Mouse (Mus musculus) layer of hippocampus, adult 9-10 months (tissue): ENCODE results near the gene 0610009B22Rik.

Source experiments
- DNase-seq: peaks from one replicate; pipeline ENCODE4 v3.0.0; 2022; ENCODE audit warnings: low spot score

The 0610009B22Rik gene

DNA sequence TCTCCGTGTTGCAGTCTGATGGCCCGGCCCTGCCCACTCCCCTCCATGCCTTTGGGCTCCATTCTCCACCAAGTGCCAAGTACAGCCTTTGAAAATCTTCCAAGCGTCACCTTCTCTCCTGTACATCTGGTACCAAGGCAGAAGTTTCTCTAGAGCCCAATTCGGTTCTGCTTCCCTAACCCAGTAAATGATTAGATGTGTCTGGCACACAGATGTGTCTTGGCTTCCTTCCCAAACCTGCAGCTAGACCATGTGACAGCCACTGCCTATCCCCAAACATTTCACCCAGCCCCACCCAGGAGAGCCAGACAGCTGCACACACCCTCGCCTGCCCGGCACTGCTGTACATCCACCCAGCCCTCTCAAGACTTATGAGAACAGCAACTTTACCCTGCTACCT, 30.0 kb downstream of the 0610009B22Rik start:
- no peak for DNase-seq

DNA sequence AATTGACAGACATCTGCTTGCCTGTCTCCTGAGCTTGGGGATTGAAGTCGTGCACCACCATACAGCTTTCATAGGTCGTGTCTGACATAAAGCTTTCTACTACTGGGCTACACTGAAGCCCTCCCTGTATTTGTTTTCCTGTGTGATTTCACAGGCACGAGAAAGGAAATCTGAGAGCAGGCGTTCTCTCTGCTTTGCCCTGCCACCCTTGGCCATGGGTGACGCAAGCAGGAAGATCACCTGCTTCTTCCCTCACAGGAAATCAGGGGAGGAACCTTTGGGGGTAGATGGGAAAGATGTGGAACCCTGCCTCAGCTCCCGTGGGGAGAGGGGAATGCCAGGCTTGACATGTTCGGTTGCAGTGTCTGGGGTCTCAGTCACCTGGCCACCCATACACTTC, 30.4 kb downstream of the 0610009B22Rik start:
- no peak for DNase-seq

DNA sequence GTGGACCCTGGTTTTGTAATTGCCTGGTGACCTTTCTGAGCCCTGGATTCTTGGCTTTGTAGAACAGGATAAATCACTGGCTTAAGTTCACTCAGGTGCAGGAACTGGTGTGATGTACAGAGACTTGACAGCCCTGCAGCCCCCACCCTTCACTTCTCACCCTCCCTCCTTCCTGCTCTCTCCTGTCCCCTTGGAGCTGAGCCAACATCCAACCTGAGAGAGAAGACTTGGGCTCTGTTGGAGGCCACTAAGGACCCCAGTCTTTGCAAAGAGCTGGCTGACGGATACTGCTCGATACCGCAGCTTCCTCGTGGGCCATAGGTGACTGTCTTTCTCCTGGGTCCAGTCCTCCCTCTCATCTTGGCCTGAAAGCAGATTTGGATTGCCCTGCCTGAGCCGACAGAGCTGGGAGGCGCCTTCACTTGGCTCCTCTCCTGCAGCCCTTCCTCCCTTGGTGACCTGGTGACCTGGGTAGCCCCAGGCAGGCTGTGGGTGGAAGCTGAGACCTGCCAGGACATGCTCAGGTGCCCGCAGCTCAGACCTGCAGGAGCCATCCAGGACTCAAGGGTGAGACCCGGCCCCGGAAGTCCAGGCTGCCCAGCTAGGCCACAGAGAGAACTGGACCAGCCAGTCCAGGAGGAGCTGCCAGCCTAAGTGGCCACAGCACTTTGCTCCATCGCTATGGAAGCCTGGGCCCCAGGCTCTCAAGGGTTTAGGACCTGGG, 31.7 kb downstream of the 0610009B22Rik start:
- no peak for DNase-seq

DNA sequence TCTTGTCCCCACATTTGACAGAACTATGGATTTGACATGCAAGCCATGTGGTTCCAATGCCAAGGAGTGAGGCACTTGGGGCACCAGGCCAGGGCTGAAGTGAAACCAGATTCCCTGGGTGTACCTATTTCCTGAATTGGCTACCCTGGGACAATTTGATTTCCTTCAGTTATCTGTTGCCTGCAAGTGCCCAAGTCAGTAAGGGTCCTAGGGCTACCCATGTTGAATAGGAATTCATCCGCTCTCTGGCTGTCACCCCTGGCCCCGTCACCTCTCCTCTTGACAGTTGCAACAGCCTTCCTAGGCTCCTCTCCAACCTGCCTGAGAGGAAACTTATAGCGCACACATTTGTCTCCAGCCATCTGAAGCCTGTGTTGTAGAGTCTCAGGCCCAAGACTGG, 33.8 kb downstream of the 0610009B22Rik start:
- DNase-seq = no peak

DNA sequence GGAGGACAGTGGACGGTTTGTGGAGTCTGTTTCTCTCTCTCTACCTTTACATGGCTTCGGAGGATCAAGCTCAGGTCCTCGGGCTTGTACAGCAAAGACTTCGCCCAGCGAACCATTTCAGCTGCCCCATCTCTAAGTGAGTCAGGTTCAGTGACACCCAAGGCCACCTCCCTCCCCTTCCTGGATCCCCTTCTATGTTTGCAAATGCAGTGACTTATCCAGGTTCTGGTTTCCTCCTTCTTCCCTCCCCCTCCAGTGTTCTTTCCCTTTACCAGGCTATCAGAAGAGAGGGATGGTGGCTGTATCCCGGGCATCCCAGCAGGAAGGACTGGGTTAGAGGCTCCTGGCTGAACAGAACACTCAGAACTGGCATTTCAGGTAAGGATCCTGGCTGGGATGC, 34.9 kb downstream of the 0610009B22Rik start:
- DNase-seq = no peak

DNA sequence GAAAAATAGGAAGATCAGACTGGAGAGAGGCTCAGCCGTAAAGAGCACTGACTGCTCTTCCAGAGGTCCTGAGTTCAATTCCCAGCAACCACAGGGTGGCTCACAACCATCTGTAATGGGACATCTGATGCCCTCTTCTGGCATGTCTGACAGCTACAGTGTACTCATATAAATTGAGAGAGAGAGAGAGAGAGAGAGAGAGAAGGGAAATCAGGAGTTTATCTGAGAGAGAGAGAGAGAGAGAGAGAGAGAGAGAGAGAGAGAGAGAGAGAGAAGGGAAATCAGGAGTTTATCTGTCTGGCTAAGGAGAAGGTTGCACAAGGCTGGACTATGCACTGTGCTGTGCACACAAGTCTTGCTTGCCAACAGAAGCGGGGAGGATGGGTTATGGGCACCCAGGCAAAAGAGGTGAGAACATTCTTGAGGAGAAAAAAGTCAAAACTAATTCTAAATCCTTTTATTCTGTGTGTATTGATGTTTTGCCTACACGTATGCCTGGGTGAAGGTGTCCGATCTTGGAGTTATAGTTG, 35.7 kb downstream of the 0610009B22Rik start:
- DNase-seq = no peak

GRCm38 (mm10) chr11:51650691-51651515, 37.8 kb downstream of the 0610009B22Rik start, which contains the start of the genes N4bp3 and D930048N14Rik:
Gene N4bp3, minus strand, starts transcription at chr11:51650842.
Gene D930048N14Rik, plus strand, starts transcription at chr11:51650954.
- DNase-seq = no peak

- no peak for DNase-seq
Observed at GRCm38 (mm10) chr11:51650261-51650660, 38.4 kb downstream of the 0610009B22Rik start.

DNA sequence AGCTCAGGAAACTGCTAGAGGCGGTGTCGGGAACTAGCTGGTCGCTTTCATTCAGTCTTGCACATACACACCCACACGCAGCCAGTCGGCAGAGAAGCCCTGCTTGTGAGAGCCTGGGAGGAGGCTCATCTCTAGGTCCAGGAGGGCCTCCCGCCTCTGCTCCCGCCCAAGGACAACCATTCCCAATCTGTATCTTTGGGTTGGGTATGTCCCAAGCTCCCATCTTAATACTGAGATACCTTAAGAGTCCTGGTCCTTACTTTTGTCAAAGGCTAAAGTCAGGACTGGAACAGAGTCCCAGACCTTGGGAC, 38.8 kb downstream of the 0610009B22Rik start:
- no peak for DNase-seq

GRCm38 (mm10) chr11:51649111-51649888, 39.4 kb downstream of the 0610009B22Rik start:
- no peak for DNase-seq

DNA sequence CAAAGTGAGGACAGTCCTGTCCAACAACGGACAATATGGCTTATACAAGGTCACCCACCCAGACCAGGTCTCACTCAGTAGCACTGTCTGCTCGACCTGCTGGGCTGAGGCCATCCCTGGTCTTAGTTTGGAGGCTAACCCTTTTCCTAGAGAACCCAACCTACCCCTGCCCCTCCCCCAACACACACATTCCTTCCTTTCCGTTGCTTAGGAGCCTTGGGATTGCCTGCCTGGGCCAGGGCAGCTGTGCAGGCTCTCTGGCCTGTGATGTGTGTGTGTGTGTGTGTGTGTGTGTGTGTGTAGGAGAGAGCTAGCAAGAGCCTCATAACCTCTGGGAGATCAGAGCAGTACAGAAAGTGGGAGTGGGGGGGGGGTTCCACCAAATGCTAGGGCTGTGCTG, 40.1 kb downstream of the 0610009B22Rik start:
- DNase-seq = no peak

DNA sequence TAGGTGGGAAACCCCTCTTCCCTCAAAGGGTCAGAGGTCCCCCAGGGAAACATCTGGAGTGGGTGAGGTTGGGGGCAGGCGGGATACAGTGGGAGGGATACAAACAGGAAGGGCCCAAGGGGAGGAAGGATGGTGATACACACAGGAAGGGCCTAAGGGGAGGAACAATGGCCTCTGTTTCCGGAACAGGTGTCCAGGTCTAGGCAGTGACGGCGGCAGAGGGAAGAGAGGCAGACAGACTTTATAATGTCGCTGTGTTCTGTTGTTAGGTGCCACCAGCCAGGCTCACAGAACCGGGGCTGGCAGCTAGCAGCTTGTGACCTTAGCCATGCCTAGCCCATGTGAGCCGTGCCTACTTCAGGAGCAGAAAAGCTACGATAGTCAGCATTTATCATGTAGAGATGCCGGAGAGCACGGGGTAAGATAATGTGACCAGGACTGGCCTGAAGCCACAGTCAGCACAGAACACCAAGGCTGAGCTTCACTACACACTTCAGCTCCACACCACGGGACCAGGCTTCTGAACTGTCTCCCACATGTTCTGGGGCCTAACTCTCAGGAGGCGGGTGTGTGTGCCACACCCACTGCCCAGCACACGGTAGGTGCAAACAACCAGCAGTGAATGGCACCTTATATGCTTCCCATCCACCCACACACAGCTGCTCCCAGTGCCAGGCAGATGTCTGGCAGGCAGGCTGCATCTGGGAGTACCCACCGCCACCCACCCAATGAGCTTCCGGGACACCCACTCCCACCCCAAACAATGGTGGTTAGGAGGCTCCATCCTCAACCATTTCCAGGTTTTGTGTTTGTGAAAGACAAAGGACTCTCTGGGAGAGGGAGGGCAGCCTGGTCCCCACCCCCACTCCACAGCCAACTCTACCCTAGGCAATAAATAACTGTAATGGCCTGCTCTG, 41.7 kb downstream of the 0610009B22Rik start:
- no peak for DNase-seq

DNA sequence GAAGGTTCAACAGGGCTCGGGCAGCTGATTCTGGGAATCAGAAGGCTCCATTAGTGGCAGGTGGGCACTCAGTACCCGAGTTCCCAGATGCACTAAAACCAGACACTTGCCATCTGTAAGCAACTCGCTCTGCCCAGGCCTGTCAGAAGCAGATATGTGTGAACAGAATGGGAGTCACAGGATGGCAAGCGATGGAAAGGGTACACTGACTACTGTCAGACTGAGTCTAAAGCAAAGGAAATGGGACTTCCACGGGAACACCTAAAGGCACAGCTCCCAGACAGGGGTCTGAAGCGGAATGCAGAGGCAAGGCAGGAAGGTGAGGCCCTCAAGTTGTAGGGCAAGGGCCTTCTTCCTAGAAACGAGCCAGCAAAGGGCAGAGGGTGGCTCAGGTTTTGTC, 42.4 kb downstream of the 0610009B22Rik start:
- DNase-seq = no peak

- DNase-seq = no peak
Observed at GRCm38 (mm10) chr11:51645293-51645692, 43.4 kb downstream of the 0610009B22Rik start.

- DNase-seq = no peak
Observed at GRCm38 (mm10) chr11:51644217-51644616, 44.5 kb downstream of the 0610009B22Rik start.

- no peak for DNase-seq
Observed at GRCm38 (mm10) chr11:51643761-51644160, 44.9 kb downstream of the 0610009B22Rik start.

- DNase-seq = no peak
Observed at GRCm38 (mm10) chr11:51643202-51643601, 45.5 kb downstream of the 0610009B22Rik start.

- no peak for DNase-seq
Observed at GRCm38 (mm10) chr11:51640748-51641147, 47.9 kb downstream of the 0610009B22Rik start.

DNA sequence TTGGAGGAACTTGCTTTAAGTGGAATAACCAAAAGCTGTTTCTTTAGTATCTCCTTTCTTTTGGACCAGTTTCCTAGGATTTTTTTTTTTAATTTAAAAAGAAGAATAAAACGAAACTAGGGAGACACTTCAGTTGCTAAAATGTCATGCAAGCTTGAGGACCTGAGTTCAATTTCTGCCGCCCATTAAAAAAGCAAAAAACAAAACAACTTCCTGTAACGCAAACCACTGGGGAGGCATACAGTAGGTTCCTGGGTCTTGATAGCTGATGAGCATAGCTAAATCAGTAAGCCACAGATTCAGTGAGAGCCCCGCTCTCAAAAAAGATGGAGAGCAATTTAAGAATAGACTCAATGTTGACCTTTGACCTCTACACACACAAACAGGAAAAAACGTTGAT, 50.2 kb downstream of the 0610009B22Rik start:
- no peak for DNase-seq

- no peak for DNase-seq
Observed at GRCm38 (mm10) chr11:51637971-51638414, 50.7 kb downstream of the 0610009B22Rik start.

- DNase-seq = no peak
Observed at GRCm38 (mm10) chr11:51636323-51636684, 52.4 kb downstream of the 0610009B22Rik start.
